Mouse (Mus musculus): ENCODE data around the gene Fmnl2.

GRCm38 (mm10) chr2:53057291-53057690 lies 199.6 kb downstream of the Fmnl2 start:
- TF ChIP-seq CTCF (IDR thresholded peaks at IDR 0.05; ENCODE audit: low read depth) (no peak), EP300 (optimal IDR thresholded peaks at IDR 0.05) (no peak)
